Mouse (Mus musculus): ENCODE measurements around the gene Hist1h1d. TPM values are rescaled to one million over a fixed set of nuclear protein-coding genes. Genes with fewer than 3 reads are reported as not detected.

Gene Hist1h1d
- total and polyA plus RNA-seq, 3 experiments, result 0.24 to 115 TPM; not detected in 1

DNA sequence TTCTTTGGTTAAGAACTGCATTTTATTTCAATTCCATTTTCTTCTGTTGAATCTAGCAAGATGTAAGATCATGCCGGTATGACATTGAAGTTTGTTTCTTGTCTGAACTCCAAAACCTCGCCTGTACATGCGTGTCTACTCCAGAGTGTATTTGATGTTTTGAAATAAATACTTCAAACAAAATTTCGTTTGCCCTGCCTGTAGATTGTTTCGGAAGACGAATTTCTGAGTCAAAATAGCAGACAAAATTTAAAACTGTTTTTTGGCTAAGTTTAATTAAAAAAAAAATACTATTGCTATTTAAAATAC lies 34.8 kb upstream of the Hist1h1d start:
- Histone ChIP-seq H3K36me3 (ENCODE audit: control insufficient read depth in 1 of 2, insufficient read depth in 2 of 2, low read length in 2 of 2) (peaks cover 0 to 21% of the 10 kb centered on the region in 2 experiments; a peak in 2 of 4 replicates), H3K27me3 (ENCODE audit: control insufficient read depth in 1 of 2, insufficient read depth in 2 of 2, low read length in 2 of 2) (no peaks in the 10 kb centered on the region), H3K27ac (ENCODE audit: control insufficient read depth, low read depth, low read length) (peak overlapping the region; percentile 45; the same call in 1 of the 2 replicates), H3K9ac (ENCODE audit: control insufficient read depth, low read depth, low read length, poor library complexity, severe bottlenecking) (peak overlapping the region; percentile 67), H3K4me1 (ENCODE audit: control insufficient read depth in 1 of 2, insufficient read depth in 2 of 2, low read length in 2 of 2) (peaks cover 0 to 12% of the 10 kb centered on the region in 2 experiments; a peak in 2 of 4 replicates), H3K4me3 (ENCODE audit: control insufficient read depth in 1 of 2, insufficient read depth in 1 of 2, low read depth in 2 of 2, low read length in 2 of 2) (peak overlapping the region; percentile 49 to 70), H3K9me3 (replicated peaks; ENCODE audit: insufficient read depth, low read length) (no peaks in the 10 kb centered on the region), H3K79me2 (ENCODE audit: control insufficient read depth, insufficient read depth, low read length, poor library complexity) (no peaks in the 10 kb centered on the region)
- TF ChIP-seq ZNF384 (IDR thresholded peaks at IDR 0.05; ENCODE audit: low read depth, low read length) (no peak), JUND (IDR thresholded peaks at IDR 0.05; ENCODE audit: low read depth, low read length) (no peak), CHD2 (IDR thresholded peaks at IDR 0.05; ENCODE audit: low read length) (no peak), TCF12 (IDR thresholded peaks at IDR 0.05; ENCODE audit: low read depth, low read length) (no peak), MEF2A (IDR thresholded peaks at IDR 0.05; ENCODE audit: extremely low read depth, insufficient replicate concordance, low read depth, low read length, poor library complexity, severe bottlenecking) (no peak), POLR2AphosphoS5 (IDR thresholded peaks at IDR 0.05; ENCODE audit: borderline replicate concordance, low read depth, low read length) (no peak), GABPA (IDR thresholded peaks at IDR 0.05; ENCODE audit: low read depth, low read length) (no peak), ZC3H11A (IDR thresholded peaks at IDR 0.05; ENCODE audit: low read depth, low read length) (no peak), RAD21 (IDR thresholded peaks at IDR 0.05; ENCODE audit: low read depth, low read length) (no peak), GATA1 (IDR thresholded peaks at IDR 0.05; ENCODE audit: low read depth, low read length) (no peak), KAT2A (conservative IDR thresholded peaks at IDR 0.05; ENCODE audit: low read depth, low read length) (no peak), MYC (IDR thresholded peaks at IDR 0.05; ENCODE audit: low read depth, low read length) (no peak)
- no peak for DNase-seq (ENCODE audit: low read depth, low spot score)

DNA sequence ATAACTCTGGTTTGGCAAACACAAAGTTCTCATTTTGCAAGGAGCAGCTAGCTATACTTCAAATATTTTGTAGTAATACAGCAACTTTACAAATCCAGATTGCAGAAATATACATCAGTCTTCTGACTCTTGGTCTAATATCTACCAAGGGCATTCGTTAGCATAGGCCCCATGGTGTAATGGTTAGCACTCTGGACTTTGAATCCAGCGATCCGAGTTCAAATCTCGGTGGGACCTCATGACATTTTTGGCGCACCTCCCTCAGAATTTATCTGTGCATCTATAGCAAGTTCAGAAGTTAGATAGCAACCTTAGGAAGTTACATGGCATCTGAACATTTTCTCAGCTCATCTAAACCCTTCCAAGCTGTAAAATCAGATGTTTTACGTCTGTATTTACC lies 34.2 kb upstream of the Hist1h1d start:
- Histone ChIP-seq H3K9ac (ENCODE audit: control insufficient read depth, low read depth, low read length, poor library complexity, severe bottlenecking) (peak overlapping the region; percentile 67), H3K4me3 (ENCODE audit: control insufficient read depth in 1 of 2, insufficient read depth in 1 of 2, low read depth in 2 of 2, low read length in 2 of 2) (peak overlapping the region; percentile 49 to 52), H3K27ac (ENCODE audit: control insufficient read depth, low read depth, low read length) (no peak overlapping the region), H3K27me3 (ENCODE audit: control insufficient read depth in 1 of 2, insufficient read depth in 2 of 2, low read length in 2 of 2) (no peaks in the 10 kb centered on the region), H3K4me1 (ENCODE audit: control insufficient read depth in 1 of 2, insufficient read depth in 2 of 2, low read length in 2 of 2) (peaks cover 0 to 12% of the 10 kb centered on the region in 2 experiments; a peak in 2 of 4 replicates), H3K36me3 (ENCODE audit: control insufficient read depth in 1 of 2, insufficient read depth in 2 of 2, low read length in 2 of 2) (peaks cover 0 to 21% of the 10 kb centered on the region in 2 experiments; a peak in 2 of 4 replicates), H3K79me2 (ENCODE audit: control insufficient read depth, insufficient read depth, low read length, poor library complexity) (no peaks in the 10 kb centered on the region), H3K9me3 (replicated peaks; ENCODE audit: insufficient read depth, low read length) (no peaks in the 10 kb centered on the region)
- DNase-seq (ENCODE audit: low read depth, low spot score), result peak; percentile 86
- TF ChIP-seq MAX (IDR thresholded peaks at IDR 0.05; ENCODE audit: low read length) (no peak), TBP (IDR thresholded peaks at IDR 0.05; ENCODE audit: low read depth, low read length) (peak; percentile 100), GATA1 (IDR thresholded peaks at IDR 0.05; ENCODE audit: low read depth, low read length) (peak; percentile 94), NELFE (IDR thresholded peaks at IDR 0.05; ENCODE audit: low read depth, low read length) (no peak)

DNA sequence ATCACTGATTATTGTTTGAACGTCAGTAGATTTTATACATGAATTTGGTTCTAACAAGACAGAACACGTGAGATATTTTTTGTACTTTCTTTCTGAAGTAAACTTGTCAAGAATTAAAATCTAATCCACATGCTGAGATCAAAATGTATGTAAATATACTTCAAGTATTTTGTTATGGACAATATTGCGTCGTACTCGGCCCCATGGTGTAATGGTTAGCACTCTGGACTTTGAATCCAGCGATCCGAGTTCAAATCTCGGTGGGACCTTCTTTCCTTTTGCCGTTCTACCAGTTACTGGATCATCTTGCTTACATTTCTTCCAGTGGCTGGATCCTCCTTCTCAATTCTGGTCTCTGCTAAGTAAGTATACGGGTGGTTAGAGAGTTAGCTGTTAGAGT lies 33.6 kb upstream of the Hist1h1d start:
- Histone ChIP-seq H3K27ac (ENCODE audit: control insufficient read depth, low read depth, low read length) (no peak overlapping the region), H3K9me3 (replicated peaks; ENCODE audit: insufficient read depth, low read length) (no peaks in the 10 kb centered on the region), H3K79me2 (ENCODE audit: control insufficient read depth, insufficient read depth, low read length, poor library complexity) (no peaks in the 10 kb centered on the region), H3K27me3 (ENCODE audit: control insufficient read depth in 1 of 2, insufficient read depth in 2 of 2, low read length in 2 of 2) (no peaks in the 10 kb centered on the region), H3K36me3 (ENCODE audit: control insufficient read depth in 1 of 2, insufficient read depth in 2 of 2, low read length in 2 of 2) (peaks cover 0 to 23% of the 10 kb centered on the region in 2 experiments; a peak in 2 of 4 replicates), H3K4me1 (ENCODE audit: control insufficient read depth in 1 of 2, insufficient read depth in 2 of 2, low read length in 2 of 2) (peaks cover 2 to 12% of the 10 kb centered on the region in 2 experiments), H3K9ac (ENCODE audit: control insufficient read depth, low read depth, low read length, poor library complexity, severe bottlenecking) (peak overlapping the region; percentile 9), H3K4me3 (ENCODE audit: control insufficient read depth in 1 of 2, insufficient read depth in 1 of 2, low read depth in 2 of 2, low read length in 2 of 2) (peak overlapping the region; percentile 25 to 52)
- peak; percentile 87 for DNase-seq (ENCODE audit: low read depth, low spot score)
- no peak for TF ChIP-seq TAL1 (IDR thresholded peaks at IDR 0.05; ENCODE audit: low read length)
- peak; percentile 49; the same call in 1 of the 2 replicates for TF ChIP-seq GATA1 (IDR thresholded peaks at IDR 0.05; ENCODE audit: low read depth, low read length)
- TF ChIP-seq TBP (IDR thresholded peaks at IDR 0.05; ENCODE audit: low read depth, low read length), result peak; percentile 99
